Mouse (Mus musculus) embryonic facial prominence, embryonic 12.5 days (tissue): ENCODE measurements around the gene Gga1. TPM values are rescaled to one million over a fixed set of nuclear protein-coding genes. Genes with fewer than 3 reads are reported as not detected.

ENCODE experiments used
- ATAC-seq: fragments of 200-750 bp; cut with Nextera tagmentation; 2 replicates; pipeline ENCODE4 v1.8.0; 2017; ENCODE audit not compliant: insufficient number of reproducible peaks, insufficient read depth, low FRiP score, low TSS enrichment
- H3K27ac ChIP-seq: fragments of 300-500 bp; sonication (generic); 2 replicates; pipeline ENCODE4 v1.5.1; 2016; ENCODE audit warnings: mild to moderate bottlenecking
- H3K27me3 ChIP-seq: fragments of 300-500 bp; sonication (generic); 2 replicates; pipeline ENCODE4 v1.6.1; 2016; ENCODE audit warnings: mild to moderate bottlenecking, moderate library complexity
- H3K36me3 ChIP-seq: fragments of 300-500 bp; sonication (generic); 2 replicates; pipeline ENCODE4 v1.6.1; 2016; ENCODE audit warnings: mild to moderate bottlenecking
- H3K4me1 ChIP-seq: fragments of 300-500 bp; sonication (generic); 2 replicates; pipeline ENCODE4 v1.6.1; 2016
- H3K4me2 ChIP-seq: fragments of 300-500 bp; sonication (generic); replicated peaks from 2 replicates; pipeline ENCODE4 v1.6.1; 2016; ENCODE audit warnings: mild to moderate bottlenecking, moderate library complexity
- H3K4me3 ChIP-seq: fragments of 300-500 bp; sonication (generic); 2 replicates; pipeline ENCODE4 v1.5.1; 2016; ENCODE audit warnings: mild to moderate bottlenecking
- H3K9ac ChIP-seq: fragments of 300-500 bp; sonication (generic); 2 replicates; pipeline ENCODE4 v1.6.1; 2016; ENCODE audit warnings: mild to moderate bottlenecking, moderate library complexity
- H3K9me3 ChIP-seq: fragments of 300-500 bp; sonication (generic); 2 replicates; pipeline ENCODE4 v1.6.1; 2016; ENCODE audit warnings: mild to moderate bottlenecking, moderate library complexity
- WGBS: fragments of 180-500 bp; shearing (Covaris S2); methylation state at CpG from one replicate; pipeline ENCODE4 v1.1.7; 2016; 5-methylcytosine and 5-hydroxymethylcytosine counted together
- polyA plus RNA-seq: library from polyadenylated mRNA; unstranded; fragments of >200 nt; fragmentation: Nextera tagmentation; extraction: Ambion mirVana; gene quantifications from 2 replicates; pipeline ENCODE4 v1.2.1, GENCODE M21; 2016

Gga1 gene
- polyA plus RNA-seq, 1 experiment from 2014 or later, result 50.0 TPM

DNA sequence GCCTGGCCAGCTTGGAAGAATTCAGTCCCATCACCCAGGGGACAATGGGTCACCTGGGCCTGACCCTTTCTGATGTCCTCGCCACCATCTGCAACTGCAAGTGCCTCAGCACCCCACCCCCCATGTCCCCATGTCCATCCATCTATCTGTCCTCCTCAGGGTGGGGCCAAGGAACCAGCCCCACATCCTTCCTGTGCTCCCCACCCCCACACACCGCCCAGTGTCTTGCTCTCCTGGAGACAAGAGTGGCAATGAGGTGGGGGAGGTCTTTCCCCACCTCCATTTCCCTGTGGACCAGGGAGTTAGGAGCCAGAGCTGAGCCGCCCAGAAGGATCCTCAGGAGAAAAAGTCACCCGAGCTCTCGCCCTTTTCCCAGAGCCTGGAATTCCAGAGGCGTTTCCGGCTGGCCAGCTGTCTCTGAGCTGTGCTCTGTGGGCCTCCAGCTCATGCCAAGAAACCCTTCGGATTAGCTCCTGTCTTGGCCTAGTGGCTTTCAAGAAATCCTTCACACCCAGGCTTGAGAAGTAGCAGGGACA, 40.8 kb upstream of the Gga1 start:
- no peak overlapping the region; the same call in 1 of the 2 replicates for H3K9ac ChIP-seq
- no peaks in the 10 kb centered on the region for H3K36me3 ChIP-seq
- no peaks in the 10 kb centered on the region for H3K27me3 ChIP-seq
- peaks cover 63% of the 10 kb centered on the region for H3K4me1 ChIP-seq
- 0 out of 2 replicates have a peak overlapping the region, but pooled peaks have one; percentile 2 for H3K4me2 ChIP-seq
- no peak overlapping the region for H3K4me3 ChIP-seq
- no peaks in the 10 kb centered on the region for H3K9me3 ChIP-seq
- H3K27ac ChIP-seq, result peak overlapping the region; percentile 78
- ATAC-seq, result no peak
- WGBS, result 21% methylated on average over 8 of the region's 8 CpGs

DNA sequence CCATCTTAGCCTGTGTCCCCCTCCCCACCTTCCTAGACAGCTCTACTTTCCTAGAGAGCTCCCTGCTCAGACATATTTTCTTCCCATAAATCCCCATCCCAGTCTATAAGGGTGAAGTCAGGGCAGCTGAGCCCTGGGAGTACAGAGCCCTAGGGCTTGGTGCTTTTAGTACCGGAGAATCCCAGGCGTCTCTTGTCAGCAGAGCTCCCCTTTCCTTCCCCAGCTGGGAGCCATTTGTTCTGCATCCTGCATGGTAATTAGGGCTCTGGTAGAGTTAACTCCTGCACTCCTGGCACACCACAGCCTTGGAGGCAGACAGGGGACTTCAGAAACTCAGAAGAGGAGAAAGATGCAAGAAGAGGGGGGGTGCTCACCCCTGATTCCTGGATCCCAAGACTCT, 37.2 kb upstream of the Gga1 start:
- no peaks in the 10 kb centered on the region for H3K36me3 ChIP-seq
- peak overlapping the region; percentile 16 for H3K4me2 ChIP-seq
- ATAC-seq, result no peak
- 2% methylated on average over 2 of the region's 2 CpGs for WGBS
- no peak overlapping the region; the same call in 1 of the 2 replicates for H3K9ac ChIP-seq
- peaks cover 59% of the 10 kb centered on the region for H3K4me1 ChIP-seq
- no peaks in the 10 kb centered on the region for H3K9me3 ChIP-seq
- H3K4me3 ChIP-seq, result no peak overlapping the region
- H3K27me3 ChIP-seq, result 0 out of 2 replicates have a peak, but pooled peaks cover 6% of the 10 kb centered on the region
- H3K27ac ChIP-seq, result peak overlapping the region; percentile 93

DNA sequence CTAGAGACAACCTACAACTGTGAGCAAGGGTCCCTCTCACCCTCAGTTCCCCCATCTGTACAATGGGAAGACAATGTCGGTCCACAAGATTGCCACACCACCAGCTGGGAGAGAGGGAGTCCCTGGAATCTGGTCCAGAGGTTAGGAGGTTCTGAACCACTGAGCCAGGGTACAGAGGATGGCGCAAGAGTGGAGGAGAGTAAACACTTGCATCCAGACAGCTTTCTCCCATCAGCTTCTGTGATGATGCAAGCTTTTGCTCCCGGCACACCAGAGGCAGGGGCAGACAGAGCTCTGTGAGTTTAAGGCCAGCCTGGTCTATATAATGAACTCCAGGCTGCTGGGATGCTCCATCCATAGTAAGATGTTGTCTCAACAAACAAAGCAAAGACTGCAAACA, 36.7 kb upstream of the Gga1 start:
- Histone ChIP-seq H3K4me3 (no peak overlapping the region), H3K4me1 (peaks cover 57% of the 10 kb centered on the region), H3K36me3 (no peaks in the 10 kb centered on the region), H3K4me2 (no peak overlapping the region), H3K9me3 (no peaks in the 10 kb centered on the region), H3K27me3 (0 out of 2 replicates have a peak, but pooled peaks cover 6% of the 10 kb centered on the region), H3K9ac (no peak overlapping the region; the same call in 1 of the 2 replicates), H3K27ac (peak overlapping the region; percentile 93)
- no peak for ATAC-seq
- 35% methylated on average over 3 of the region's 3 CpGs for WGBS

DNA sequence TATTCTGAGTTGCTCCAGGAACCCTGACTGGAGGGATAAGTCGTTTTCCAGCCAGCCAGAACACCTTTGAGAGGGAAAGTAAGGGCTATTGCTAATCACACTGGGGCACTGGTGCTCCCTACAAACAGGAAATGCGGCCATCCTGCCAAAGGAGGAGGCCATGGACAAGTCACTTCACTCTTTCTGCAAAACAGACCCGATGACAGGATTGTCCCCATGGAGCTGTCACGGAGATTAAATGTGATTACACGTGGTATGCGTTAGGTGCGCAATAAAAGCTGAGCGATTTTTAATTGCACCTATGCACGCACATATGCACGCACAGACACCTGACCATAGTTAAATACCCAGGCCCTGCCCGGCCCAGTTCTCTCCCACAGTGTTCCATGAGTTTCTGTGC, 36.2 kb upstream of the Gga1 start:
- Histone ChIP-seq H3K27ac (peak overlapping the region; percentile 93), H3K36me3 (no peaks in the 10 kb centered on the region), H3K4me2 (no peak overlapping the region), H3K9ac (no peak overlapping the region), H3K27me3 (0 out of 2 replicates have a peak, but pooled peaks cover 6% of the 10 kb centered on the region), H3K4me3 (no peak overlapping the region), H3K4me1 (peaks cover 57% of the 10 kb centered on the region), H3K9me3 (no peaks in the 10 kb centered on the region)
- no peak for ATAC-seq
- WGBS, result 29% methylated on average over 11 of the region's 11 CpGs

DNA sequence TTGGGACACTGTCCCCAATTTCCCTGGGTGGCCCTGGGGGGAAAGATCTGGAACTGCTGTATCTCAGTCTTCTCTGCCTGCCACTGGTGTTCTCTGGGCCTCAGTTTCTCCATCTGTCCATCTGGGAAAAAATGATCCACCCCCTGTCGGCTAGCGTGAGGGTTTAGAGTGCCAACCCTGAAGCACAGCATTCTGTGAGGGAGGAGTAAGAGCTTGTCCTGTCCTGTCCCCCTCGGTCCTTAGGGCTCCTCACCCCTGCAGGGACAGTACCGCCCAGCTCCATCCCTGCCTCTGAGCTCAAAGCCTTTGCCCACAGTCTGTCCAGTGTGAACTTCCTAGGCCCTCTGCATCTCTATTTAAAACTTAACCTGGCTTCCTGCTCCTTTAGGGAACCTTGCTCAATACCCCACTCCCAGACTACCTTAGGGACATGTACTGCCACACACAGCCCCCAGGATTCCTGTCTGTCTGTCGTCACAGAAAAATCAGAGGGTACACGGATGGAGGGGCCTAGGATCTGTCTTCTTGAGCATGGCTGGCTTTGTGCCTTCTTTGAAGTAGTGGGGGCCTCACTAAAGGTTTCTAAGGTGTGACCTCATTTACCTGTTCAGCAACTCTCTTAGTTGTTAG, 35.7 kb upstream of the Gga1 start:
- H3K9me3 ChIP-seq, result no peaks in the 10 kb centered on the region
- peak overlapping the region; percentile 73; the same call in 1 of the 2 replicates for H3K9ac ChIP-seq
- H3K27ac ChIP-seq, result peak overlapping the region; percentile 93; the same call in 1 of the 2 replicates
- no peak overlapping the region for H3K4me3 ChIP-seq
- 0 out of 2 replicates have a peak, but pooled peaks cover 6% of the 10 kb centered on the region for H3K27me3 ChIP-seq
- ATAC-seq, result no peak
- no peaks in the 10 kb centered on the region for H3K36me3 ChIP-seq
- 35% methylated on average over 6 of the region's 6 CpGs for WGBS
- no peak overlapping the region for H3K4me2 ChIP-seq
- peaks cover 52% of the 10 kb centered on the region for H3K4me1 ChIP-seq

DNA sequence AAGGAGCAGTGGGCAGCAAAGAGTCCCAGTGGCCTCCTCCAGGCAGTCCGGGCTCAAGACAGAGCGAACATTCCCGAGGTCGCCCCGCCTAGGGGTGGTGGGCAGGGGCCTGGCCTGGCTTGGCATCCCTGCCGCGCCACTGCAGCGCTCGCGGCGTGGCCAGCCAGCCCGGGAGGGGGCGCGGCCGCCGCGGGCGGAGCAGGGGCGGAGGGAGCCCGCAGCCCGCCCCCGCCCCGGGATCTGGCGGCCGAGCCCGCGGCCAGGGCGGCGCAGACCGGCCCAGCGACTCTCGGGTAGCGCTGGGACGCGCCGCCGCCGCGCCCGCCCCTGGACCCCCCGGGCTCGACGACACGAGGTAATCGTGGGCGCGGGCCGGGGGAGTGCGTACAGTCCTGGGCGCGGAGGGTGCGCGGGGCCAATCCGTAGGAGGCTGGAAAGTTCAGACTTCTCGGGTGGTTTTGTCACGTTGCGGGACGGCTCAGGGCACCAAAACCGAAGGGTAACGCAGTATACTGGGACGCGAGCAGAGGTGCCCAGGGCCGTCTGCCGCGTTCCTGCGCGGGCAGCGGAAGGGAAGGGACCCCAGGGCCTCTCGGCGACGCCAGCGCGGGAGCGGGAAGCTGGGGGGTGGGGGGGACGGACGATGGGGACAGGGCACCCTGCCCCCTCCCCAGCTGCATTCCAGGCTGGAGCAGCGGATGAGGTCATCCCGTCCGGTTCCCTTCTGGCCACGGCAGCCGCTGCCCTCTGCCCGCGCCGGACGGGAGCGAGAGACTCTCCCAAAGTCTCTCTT, 34.4 kb upstream of the Gga1 start, which contains the start of gene Cdc42ep1:
TSS of gene Cdc42ep1 (plus strand) at position 254 of the 793 bp plus-strand sequence.
- Histone ChIP-seq H3K4me2 (peak within 1 kb of the TSS; percentile 79), H3K27ac (peak within 1 kb of the TSS; percentile 93), H3K9me3 (no peaks in the 10 kb centered on the region), H3K4me1 (peaks cover 50% of the 10 kb centered on the region), H3K27me3 (0 out of 2 replicates have a peak, but pooled peaks cover 6% of the 10 kb centered on the region), H3K36me3 (no peaks in the 10 kb centered on the region), H3K4me3 (peak within 1 kb of the TSS; percentile 53), H3K9ac (peak within 1 kb of the TSS; percentile 73)
- WGBS, result under 1% methylated on average over 80 of the region's 86 CpGs
- ATAC-seq, result peak; percentile 70

DNA sequence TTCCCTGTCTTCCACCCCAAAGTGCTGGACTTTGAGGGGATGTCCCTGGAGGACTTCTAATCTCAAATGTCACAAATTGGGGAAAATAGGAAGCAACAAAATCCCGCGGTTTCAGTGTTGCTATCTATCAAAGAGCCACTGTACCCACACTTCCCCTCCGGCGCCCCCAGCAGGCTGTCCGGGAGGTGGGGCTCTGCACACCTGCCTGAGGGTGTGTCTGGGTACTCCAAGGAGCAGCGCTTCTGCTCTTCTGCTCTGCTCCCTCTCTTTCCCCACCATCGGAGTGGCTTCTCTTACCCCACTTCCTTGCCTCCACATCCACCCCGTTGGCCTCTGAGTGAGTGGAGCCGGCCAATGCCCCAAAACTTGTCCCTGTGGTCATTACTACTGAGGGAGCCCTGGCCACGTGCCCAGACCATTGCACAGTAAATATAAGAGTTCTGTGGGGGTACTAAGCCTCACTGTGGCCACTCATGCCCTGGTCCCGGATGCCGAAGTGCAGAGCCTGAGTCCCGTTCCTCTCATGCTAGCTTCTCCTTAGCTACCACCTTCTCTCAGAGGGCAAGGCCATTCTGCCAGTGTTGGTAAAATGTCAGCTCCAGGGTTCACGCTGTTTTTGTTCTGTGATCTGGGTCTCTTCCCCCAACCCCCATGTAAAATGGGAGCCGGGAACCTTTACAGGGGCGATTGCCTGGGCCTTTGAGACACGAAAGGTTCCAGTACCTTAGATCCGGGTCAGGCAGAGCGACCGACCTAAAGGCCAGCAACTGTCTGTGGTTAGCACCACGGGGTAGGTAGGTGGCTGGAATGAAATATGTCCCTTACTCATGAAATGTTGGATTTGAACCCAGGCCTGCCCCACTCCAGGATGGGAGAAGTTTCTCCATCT, 33.2 kb upstream of the Gga1 start:
- Histone ChIP-seq H3K4me2 (peak overlapping the region; percentile 79), H3K4me3 (peak overlapping the region; percentile 53), H3K27me3 (0 out of 2 replicates have a peak, but pooled peaks cover 6% of the 10 kb centered on the region), H3K9me3 (no peaks in the 10 kb centered on the region), H3K9ac (peak overlapping the region; percentile 73), H3K4me1 (peaks cover 49% of the 10 kb centered on the region), H3K36me3 (no peaks in the 10 kb centered on the region), H3K27ac (0 out of 2 replicates have a peak overlapping the region, but pooled peaks have one; percentile 74)
- WGBS, result 34% methylated on average over 21 of the region's 21 CpGs
- ATAC-seq, result no peak

DNA sequence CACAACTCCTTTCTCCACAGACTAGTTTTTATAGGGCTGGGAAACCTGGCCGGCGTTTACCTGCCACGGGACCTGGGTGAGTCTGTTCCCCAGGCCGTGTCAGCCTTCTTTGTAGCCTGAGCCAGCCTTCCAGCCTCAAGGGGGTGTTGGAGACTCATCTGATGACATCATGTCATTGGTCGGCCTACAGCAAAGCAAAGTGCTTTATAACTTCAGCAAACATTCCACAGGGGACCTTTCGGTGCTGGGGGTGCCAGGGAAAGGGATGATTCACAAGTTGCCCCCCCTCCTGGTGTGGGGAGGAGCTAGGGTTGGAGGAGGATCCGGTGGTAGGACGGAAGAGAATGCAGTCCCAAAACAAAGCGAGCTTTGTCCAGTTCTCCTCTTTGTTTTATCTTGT, 32.2 kb upstream of the Gga1 start:
- ATAC-seq, result no peak
- no peak overlapping the region for H3K9ac ChIP-seq
- no peak overlapping the region for H3K4me3 ChIP-seq
- 25% methylated on average over 9 of the region's 9 CpGs for WGBS
- peak overlapping the region; percentile 79; the same call in 1 of the 2 replicates for H3K4me2 ChIP-seq
- H3K9me3 ChIP-seq, result no peaks in the 10 kb centered on the region
- no peaks in the 10 kb centered on the region for H3K36me3 ChIP-seq
- 0 out of 2 replicates have a peak overlapping the region, but pooled peaks have one; percentile 12 for H3K27ac ChIP-seq
- H3K27me3 ChIP-seq, result 0 out of 2 replicates have a peak, but pooled peaks cover 6% of the 10 kb centered on the region
- peaks cover 39% of the 10 kb centered on the region for H3K4me1 ChIP-seq

DNA sequence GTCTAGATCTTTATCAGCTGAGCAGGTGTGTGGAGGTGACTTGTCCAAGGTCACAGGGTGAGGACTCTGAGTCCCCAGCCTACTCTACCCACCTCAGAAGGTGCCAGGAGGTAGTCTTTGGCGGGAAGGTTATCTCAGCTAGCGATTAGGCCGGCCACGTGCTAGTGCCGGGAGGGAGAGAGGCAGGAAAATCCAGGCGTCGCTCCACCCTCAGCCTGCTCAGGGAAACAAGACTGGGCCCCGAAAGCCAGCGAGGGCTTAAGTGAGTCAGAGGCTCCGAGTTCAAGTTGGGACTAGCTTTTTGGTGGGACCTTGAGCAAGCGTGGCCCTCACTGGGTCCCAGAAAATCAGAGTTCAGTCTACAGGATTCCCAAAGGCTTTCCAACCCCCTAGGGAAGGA, 31.7 kb upstream of the Gga1 start:
- no peak for ATAC-seq
- H3K36me3 ChIP-seq, result no peaks in the 10 kb centered on the region
- no peaks in the 10 kb centered on the region for H3K9me3 ChIP-seq
- peaks cover 34% of the 10 kb centered on the region for H3K4me1 ChIP-seq
- H3K4me2 ChIP-seq, result peak overlapping the region; percentile 79; the same call in 1 of the 2 replicates
- no peak overlapping the region for H3K27ac ChIP-seq
- H3K27me3 ChIP-seq, result 0 out of 2 replicates have a peak, but pooled peaks cover 6% of the 10 kb centered on the region
- WGBS, result 63% methylated on average over 11 of the region's 11 CpGs
- H3K9ac ChIP-seq, result no peak overlapping the region
- no peak overlapping the region for H3K4me3 ChIP-seq

DNA sequence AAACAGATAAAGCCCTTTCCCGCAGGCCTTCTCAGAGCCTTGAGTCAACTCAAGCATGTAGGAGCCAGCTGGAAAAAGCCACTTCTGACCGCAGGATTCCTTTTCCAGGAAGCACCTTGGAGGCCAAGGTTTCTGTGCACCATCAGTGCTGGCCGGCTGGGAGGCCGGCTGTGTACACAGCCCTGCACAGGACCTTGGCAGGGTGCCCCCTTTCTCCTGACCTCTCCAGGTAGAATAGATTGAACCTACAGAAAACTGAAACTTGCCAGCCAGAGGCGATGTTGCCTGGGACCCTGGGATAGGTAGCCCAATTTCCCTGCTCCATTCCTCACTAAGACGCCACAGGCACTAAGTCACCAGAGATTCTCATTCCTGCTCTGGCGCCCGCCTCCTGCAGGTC, 31.1 kb upstream of the Gga1 start:
- Histone ChIP-seq H3K4me1 (peaks cover 28% of the 10 kb centered on the region), H3K9ac (no peak overlapping the region), H3K9me3 (no peaks in the 10 kb centered on the region), H3K4me3 (no peak overlapping the region), H3K27me3 (0 out of 2 replicates have a peak, but pooled peaks cover 6% of the 10 kb centered on the region), H3K4me2 (no peak overlapping the region), H3K27ac (no peak overlapping the region), H3K36me3 (no peaks in the 10 kb centered on the region)
- ATAC-seq, result no peak
- 77% methylated on average over 8 of the region's 8 CpGs for whole genome bisulfite sequencing

DNA sequence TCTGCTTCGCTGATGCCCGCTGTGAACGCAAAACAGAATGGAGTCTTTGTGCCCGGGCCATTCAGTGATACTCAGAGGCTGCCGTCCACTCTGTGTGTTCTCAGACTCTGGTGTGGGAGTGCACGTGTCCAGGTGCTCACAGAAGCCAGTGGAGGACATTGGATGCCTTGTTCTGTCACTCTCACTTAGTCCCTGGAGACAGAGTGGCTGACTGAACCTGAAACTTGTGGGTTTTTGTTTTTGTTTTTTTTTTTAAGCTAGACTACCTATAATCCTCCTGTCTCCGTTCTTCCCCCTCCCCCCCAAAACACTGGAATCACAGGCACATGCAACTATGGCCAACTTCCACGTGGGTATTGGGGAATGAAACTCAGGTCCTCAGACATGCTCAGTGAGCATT, 30.6 kb upstream of the Gga1 start:
- ATAC-seq, result no peak
- H3K9ac ChIP-seq, result no peak overlapping the region
- H3K36me3 ChIP-seq, result no peaks in the 10 kb centered on the region
- no peak overlapping the region for H3K27ac ChIP-seq
- 63% methylated on average over 8 of the region's 8 CpGs for WGBS
- no peak overlapping the region for H3K4me3 ChIP-seq
- H3K27me3 ChIP-seq, result 0 out of 2 replicates have a peak, but pooled peaks cover 6% of the 10 kb centered on the region
- H3K4me2 ChIP-seq, result no peak overlapping the region
- H3K9me3 ChIP-seq, result no peaks in the 10 kb centered on the region
- H3K4me1 ChIP-seq, result peaks cover 24% of the 10 kb centered on the region
